Mouse (Mus musculus) kidney, adult 8-10 months (tissue): ENCODE results near the gene Colca2.

Source experiments
- DNase-seq, 2 experiments: peaks; one replicate each; pipeline ENCODE4 v3.0.0; 2022

Colca2 gene

DNA sequence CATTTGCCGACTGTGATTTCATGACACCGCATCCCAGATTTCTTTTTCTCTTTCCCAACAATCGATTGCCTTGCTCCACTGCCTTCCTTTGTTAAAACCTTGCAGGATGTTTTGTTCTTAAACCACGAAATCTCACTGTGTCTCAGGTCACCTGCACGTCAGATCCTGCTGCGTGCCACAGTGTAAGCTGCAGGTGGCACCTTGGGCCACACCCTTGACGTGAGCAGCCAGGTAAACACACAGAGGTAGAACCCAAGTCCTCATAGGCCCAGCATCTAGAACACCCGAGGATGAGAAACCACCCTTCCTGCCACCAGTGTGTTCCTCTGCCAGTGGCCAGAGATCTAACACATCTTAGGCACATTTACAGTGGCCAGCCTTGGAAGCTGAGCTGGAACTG is 7.3 kb downstream of the Colca2 start:
- no peak for DNase-seq

DNA sequence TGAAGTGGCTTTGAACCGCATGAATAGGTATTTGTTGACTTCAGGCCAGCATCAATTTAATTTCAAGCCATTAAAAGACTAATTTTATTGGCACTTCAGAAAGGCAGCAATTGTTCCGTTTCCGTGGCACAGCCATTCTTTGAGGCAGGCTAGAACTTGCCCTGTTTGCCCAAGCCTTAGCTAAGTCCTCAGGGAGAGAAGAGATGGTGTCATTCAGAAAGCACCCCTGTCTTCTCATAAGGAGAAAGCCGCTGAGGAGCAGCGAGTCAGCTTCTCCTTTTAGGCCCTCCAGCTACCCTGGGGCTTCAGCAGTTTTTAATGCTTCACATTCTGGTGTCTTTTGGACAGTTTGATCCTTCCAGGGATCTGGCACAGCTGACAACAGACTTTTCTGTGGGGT is 9.5 kb downstream of the Colca2 start:
- DNase-seq: no peak

DNA sequence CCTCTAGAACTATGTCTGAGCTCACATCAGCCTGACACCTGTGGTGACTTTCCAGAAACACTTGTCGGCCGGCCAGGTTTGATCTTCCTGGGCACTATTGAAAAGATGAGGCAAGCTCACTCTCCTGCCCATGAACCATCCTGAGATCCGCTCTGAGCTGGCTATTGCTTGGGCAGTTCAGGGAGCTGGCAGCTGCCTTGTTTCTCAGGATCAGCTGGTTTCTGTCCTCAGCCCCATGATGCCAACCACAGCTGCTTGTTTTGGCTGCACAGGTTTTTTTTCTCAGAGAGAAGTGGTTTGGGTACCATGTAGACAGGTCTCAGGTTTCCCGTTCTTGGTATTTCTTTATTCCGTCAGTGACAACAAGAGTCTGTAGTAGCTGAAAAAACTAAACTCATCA is 19.9 kb downstream of the Colca2 start:
- no peak for DNase-seq

DNA sequence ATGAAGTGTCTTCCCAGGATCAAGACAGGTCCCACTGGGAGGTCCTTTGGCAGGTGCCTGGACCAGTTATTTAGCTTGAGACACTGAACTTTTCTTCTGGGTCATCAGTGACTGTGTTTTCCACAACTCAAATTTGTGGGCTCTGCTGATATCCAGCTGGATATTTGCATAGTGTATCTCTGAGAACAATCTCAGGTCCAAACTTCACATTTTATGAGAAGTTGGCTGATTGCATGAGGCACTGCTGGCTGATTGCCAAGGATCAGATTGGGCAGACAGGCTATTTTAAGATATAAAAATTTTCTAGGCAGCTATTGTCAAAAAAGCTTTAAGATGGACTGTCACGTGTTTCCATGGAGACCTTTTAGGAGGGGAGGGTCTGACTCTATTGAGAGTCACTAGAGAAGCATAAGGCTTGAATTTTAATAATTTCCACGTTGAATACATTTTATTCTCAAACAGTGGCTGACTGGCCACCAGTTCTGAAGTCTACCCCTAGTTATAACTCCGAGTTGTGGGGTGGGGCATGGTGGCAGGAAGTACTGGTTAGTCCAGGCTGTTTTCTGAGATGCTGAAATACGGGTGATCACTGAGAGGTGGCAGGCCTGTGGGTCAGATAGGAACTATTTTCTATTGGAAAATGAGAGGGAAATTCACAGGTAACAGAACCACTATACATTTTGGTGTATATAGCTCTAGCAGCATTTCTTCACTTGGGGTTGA is 21.4 kb downstream of the Colca2 start:
- no peak for DNase-seq

DNA sequence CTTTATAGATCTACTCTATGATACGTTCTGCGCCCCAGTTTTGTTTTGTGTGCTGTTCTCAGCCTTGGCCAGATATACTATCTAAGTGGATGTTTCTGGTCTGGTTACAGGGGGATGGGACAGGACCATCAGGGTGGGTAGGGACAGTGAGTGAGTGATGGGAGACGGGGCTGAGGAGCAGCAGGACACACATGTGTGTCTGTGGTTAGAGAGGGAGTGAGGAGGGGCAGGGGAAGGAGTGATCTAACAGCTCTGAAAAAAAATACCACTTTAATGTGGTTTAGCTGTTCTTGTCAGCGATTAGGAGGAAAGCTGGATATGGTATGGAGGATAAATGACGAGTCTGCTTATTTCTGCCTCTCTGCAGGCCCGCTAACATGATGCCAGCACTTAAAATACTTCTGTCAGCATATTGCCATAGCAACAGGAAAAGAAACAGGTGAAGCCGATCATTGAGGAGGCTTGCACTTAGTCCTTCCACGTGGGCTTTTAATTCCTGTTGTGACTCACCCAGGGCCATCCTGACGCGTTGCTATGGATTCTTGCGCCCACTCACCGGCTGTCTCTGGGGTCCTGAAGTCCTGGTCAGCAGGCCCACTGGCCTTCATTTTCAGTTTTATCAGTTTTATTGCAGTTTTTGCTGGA is 39.5 kb downstream of the Colca2 start:
- DNase-seq: no peak

DNA sequence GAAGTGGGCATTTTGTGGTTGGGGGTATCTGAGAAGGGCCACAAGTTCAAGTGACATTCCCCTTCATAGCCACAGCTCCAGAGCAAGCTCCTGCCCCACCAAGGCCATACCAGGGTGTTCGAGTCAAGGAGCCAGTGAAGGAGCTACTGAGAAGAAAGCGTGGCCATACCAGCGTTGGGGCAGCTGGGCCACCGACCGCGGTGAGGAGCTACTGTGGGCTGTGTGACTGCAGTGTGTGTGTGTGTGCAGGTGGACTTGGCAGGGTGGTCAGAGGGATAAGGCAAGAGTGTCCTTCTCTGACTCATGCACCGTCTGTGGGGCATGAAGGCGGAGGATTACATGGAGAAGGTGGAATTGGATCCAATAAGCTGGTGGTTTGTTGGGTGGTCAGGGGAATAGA is 46.2 kb downstream of the Colca2 start:
- no peak for DNase-seq

DNA sequence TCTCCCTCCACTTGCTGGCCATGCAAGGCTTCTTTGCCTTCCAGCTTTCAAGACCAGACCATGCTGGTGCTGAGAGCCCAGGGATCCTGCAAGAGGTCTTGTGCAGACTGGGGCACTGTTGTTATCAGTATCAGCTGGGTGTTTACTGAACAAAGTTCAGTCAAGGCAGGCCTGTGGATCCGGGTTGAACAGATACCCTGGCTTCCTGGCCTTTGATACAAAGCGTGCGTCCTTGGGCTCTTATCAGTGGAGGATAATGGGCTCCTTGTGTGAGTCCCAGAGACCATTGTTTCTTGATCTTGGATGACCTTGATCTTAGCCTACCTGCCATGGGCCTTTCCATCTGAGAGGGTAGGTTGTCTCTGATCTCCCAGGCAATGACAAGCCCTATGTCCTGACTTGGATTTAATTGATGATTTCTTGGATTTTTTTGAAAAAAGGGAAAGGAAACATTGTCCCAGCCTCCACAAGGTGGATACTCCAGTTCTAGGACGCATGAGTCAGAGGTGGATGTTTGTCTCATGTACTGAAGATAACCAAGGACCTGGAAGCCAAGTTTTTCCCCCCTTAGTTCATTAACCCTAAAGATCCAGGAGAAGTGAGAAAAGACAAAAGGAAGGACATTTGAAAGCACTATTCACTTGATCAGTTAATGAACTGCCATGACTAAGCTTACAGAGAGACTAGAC is 47.5 kb downstream of the Colca2 start:
- no peak for DNase-seq

DNA sequence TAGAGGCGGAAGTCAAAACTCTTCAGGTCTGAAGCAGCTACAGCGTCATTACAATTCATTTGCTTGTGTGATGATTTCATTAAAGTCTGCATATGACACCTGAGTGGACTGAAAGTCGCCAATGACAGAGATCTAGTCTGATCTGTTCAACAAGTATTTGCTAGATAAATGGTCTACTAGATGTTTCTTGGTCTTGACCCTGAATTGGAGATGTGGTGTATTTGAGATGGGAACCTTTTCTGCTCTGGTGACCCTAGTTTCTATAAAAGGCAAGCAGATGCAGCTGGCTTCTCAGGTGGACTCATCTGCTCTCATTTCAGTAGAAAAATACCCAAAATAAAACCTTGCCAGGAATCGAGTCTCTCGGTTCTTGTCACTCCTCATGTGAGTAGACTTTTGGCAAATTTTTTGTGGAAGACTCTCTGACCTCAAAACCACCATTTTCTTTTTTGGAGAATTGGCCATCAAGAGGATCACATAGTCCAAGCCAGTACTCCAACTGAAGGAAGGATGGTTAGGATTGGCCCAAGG is 52.7 kb downstream of the Colca2 start:
- no peak for DNase-seq
